Mouse (Mus musculus): ENCODE measurements around the gene Rnf212b. TPM values are rescaled to one million over a fixed set of nuclear protein-coding genes. Genes with fewer than 3 reads are reported as not detected.

The Rnf212b gene
- not detected in 2 replicates for polyA plus RNA-seq (2012; rRNA removed)

DNA sequence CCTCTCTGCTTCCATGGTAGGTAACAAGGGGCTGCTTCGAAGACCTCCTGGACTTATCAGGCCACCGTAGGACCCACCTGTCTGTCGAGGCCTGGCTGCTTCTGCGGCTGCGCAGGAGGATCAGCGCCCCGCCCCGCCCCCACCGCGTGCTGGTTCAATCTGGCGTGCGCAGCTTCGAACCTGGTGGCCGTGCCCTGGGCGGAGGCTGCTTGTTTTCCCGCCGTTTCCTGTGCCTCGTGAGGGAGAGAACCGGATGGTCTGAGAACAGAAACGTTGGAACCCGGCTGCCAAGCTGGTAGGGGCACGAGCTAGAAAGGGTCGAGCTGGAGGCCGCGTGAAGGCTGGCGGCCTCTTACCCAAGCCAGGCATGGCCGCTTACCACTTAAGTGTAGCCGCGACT is at the start of gene Rnf212b:
Gene Rnf212b, plus strand, starts transcription at position 151 of the 400 bp plus-strand sequence.

DNA sequence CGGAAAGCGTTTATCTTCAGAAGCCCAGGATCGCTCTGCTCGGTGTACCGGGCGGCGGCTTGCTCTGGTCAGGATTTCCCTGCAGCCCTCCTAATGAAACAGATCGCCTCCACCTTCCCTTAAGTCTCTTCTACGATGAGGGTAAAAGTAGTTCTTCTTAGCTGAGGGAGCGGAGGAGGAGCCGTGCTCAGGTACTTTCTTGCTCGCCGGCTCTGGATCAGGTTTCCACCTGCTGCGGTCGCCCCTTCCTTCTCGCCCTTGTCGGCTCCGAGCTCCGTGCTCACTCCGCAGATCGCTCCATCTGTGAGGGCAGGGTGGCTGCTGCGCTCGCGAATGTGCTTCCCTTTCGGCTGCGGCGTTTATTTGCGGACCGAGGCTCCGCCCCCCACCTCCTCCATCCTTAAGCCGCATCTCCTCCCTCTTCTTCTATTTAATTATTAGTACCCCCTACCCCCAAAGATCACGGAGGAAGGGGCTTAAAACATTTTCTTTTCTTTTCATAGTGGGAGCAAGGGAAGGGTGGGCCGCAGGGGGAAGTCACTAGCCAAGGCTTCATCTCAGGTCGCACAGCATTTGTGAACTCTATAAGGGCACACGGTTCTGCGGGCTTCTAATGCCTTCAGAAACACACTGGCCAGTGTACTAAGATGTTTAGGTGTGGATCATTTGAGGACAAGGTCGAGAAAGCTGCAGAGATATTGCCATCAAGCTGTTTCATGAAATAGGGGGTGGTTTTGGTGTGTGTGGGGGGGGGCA is 32.2 kb upstream of the Rnf212b start, which contains the start of gene Slc7a8:
Gene Slc7a8, minus strand, starts transcription at position 337 of the 756 bp plus-strand sequence.

DNA sequence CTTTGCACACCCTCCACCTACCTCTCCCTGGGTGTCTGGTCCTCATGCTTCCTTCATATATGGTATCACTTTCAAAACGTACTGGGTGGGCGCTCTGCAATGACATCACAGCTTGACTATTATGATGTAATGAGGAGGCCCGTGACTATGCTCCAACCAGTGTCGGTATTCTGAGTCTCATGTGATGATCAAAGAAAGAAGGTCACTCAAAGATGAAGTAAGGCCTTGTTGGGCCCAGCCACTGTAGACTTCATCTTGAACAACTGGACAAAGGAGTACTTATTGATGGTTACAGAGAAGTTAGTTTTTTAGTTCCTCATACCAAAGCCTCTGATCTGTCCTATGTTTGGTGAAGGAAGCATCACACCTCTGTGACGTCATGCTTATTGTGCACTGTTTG is 56.9 kb downstream of the Rnf212b start, which contains the start of gene Homez:
Gene Homez, minus strand, starts transcription at position 101 of the 400 bp plus-strand sequence.

DNA sequence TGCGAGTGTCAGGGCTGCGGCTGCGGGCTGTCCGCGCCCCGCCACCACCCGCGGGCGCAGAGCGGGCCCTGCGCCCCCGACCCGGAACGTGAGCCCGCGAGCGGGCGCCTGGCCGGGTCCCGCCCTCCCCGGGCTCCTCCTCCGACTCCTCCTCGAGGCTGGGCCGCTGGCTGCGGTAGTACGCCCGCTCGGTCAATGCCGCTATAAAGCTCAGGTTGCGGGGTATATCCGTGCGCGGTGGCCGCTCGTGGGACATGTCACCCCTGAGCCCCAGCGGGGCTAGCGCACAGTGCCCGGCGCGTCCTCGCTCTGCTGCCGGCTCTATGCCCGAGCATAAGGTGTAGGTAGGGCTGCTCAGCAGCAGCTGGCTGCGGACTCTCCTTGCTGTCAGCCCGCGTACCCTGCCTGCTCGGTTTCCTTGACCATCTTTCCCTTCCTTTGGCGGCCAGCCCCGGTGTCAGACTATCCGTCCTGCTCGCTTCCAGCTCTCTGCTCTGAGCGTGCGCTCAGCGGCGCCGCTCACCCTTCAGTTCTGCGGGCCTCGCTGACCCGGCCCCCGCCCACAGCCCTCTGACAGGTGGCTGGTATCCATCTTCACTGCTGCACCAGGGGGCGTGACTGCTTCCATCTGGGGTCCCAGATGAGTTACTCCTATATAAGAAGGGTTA is 63.2 kb downstream of the Rnf212b start, which contains the start of gene Ppp1r3e:
Gene Ppp1r3e, minus strand, starts transcription at position 503 of the 668 bp plus-strand sequence.

DNA sequence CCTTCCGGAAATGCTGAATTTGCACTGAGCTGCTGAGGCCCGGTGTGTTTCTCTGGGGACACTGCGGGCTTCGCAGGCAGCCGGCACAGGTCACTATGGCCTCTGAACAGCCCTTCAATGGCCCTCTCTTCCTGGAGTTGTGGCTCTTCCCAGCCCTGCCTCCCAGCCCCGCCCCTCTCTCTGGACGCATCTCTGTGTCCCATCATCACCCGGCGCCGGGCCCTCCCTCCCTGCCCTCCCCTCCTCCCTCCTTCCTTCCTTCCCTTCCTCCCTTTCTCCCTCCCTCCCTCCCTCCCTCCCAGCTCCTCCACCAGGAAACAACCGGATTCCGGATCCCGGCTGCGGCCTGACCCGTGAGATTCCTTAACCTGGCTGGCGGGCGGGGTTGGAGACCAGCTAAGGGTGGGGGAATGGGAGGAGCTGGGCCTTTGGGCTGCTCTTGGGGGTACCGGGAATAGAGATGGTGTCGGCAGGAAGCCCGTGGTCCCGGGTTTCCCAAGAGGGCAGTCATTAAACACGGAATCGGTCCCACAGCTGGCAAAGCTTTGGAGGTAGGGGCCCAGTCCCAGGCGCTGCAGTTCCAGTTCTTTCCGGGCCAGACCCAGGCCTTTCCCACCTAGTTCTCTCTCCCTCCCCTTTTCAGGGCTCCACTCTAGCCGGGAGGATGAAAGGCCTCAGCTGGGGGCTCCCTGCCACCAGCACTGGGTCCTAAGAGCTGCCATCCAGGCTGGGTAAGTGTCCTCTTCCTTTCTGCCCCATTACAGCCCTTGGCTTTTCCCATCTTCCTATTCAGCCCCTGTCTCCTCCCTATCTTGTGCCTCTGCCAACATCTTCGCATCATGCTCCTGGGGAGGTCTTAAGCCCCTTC is 69.4 kb downstream of the Rnf212b start, which contains the start of the genes Bcl2l2 and Gm20521:
Gene Bcl2l2, plus strand, starts transcription at position 224 of the 868 bp plus-strand sequence.
Gene Gm20521, plus strand, starts transcription at position 288 of the 868 bp plus-strand sequence.

DNA sequence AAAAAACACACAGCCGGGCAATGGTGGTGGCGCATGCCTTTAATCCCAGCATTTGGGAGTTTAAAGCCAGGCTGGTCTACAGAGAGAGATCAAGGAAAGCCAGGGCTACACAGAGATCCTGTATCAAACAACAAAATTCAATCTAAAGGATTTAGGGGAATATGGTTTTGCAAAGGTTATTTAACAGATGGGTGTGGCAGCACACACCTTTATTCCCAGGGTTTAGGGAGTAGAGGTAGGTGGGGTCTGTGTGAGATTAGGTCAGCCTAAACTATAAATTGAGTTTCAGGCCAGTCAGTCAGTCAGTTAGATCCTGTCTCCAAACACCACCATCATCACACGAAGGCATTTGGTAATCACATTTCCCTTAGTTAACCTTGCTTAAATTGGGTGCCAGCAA is 78.3 kb downstream of the Rnf212b start, which contains the start of gene Pabpn1:
Gene Pabpn1, plus strand, starts transcription at position 301 of the 400 bp plus-strand sequence.

Other genes starting within 250 kb of the Rnf212b start
- gene Ajuba, start 236.6 kb upstream of the Rnf212b start, polyA plus RNA-seq (2012; rRNA removed), result 5.9 and 6.3 TPM in 2 replicates
- gene 4931414P19Rik, start 208.1 kb upstream of the Rnf212b start, polyA plus RNA-seq (2012; rRNA removed), result 7.2 and 8.1 TPM in 2 replicates
- gene Psmb5, start 196.1 kb upstream of the Rnf212b start, polyA plus RNA-seq (2012; rRNA removed), result 180 and 204 TPM in 2 replicates
- gene Psmb11, start 192.7 kb upstream of the Rnf212b start, polyA plus RNA-seq (2012; rRNA removed), result not detected in 2 replicates
- not detected in 2 replicates for gene Gm17606, start 173.2 kb upstream of the Rnf212b start, polyA plus RNA-seq (2012; rRNA removed)
- gene Cdh24, start 172.8 kb upstream of the Rnf212b start, polyA plus RNA-seq (2012; rRNA removed), result 6.4 and 7.6 TPM in 2 replicates
- 35.0 and 51.2 TPM in 2 replicates for gene 1700123O20Rik, start 127.9 kb upstream of the Rnf212b start, polyA plus RNA-seq (2012; rRNA removed)
- 88.5 and 92.0 TPM in 2 replicates for gene Acin1, start 127.2 kb upstream of the Rnf212b start, polyA plus RNA-seq (2012; rRNA removed)
- gene Gm29776, start 115.3 kb upstream of the Rnf212b start, polyA plus RNA-seq (2012; rRNA removed), result 0.06 TPM in 1 of 2 replicates, not detected in the other
- gene Cebpe, start 102.0 kb upstream of the Rnf212b start, polyA plus RNA-seq (2012; rRNA removed), result 0.32 and 0.94 TPM in 2 replicates
- gene Slc7a8, start 32.2 kb upstream of the Rnf212b start, polyA plus RNA-seq (2012; rRNA removed), result 7.8 and 8.6 TPM in 2 replicates
- 2.2 and 4.0 TPM in 2 replicates for gene Homez, start 56.8 kb downstream of the Rnf212b start, polyA plus RNA-seq (2012; rRNA removed)
- gene Ppp1r3e, start 63.4 kb downstream of the Rnf212b start, polyA plus RNA-seq (2012; rRNA removed), result 19.1 and 22.7 TPM in 2 replicates
- gene Bcl2l2, start 69.2 kb downstream of the Rnf212b start, polyA plus RNA-seq (2012; rRNA removed), result 57.4 and 72.3 TPM in 2 replicates
- gene Gm20521, start 69.3 kb downstream of the Rnf212b start, polyA plus RNA-seq (2012; rRNA removed), result 10.2 and 19.3 TPM in 2 replicates
- 56.7 and 65.4 TPM in 2 replicates for gene Pabpn1, start 78.4 kb downstream of the Rnf212b start, polyA plus RNA-seq (2012; rRNA removed)
- 30.7 and 38.2 TPM in 2 replicates for gene Slc22a17, start 99.0 kb downstream of the Rnf212b start, polyA plus RNA-seq (2012; rRNA removed)
- gene Efs, start 112.0 kb downstream of the Rnf212b start, polyA plus RNA-seq (2012; rRNA removed), result 13.0 and 13.8 TPM in 2 replicates
- gene Il25, start 118.6 kb downstream of the Rnf212b start, polyA plus RNA-seq (2012; rRNA removed), result 0.67 and 0.92 TPM in 2 replicates
- gene Cmtm5, start 122.1 kb downstream of the Rnf212b start, polyA plus RNA-seq (2012; rRNA removed), result 2.8 and 3.5 TPM in 2 replicates
- 0.06 TPM in 1 of 2 replicates, not detected in the other for gene Myh6, start 152.8 kb downstream of the Rnf212b start, polyA plus RNA-seq (2012; rRNA removed)
- gene Gm17428, start 162.8 kb downstream of the Rnf212b start, polyA plus RNA-seq (2012; rRNA removed), result not detected in 2 replicates
- 0.05 and 0.32 TPM in 2 replicates for gene Myh7, start 180.5 kb downstream of the Rnf212b start, polyA plus RNA-seq (2012; rRNA removed)
- 9.1 and 11.1 TPM in 2 replicates for gene Ngdn, start 201.3 kb downstream of the Rnf212b start, polyA plus RNA-seq (2012; rRNA removed)

Measured in colon, adult 2 months (tissue).